Mouse (Mus musculus) T-cell, adult 66 days (primary cell): ENCODE results near the gene Olfr1220. TPM values are rescaled to one million over a fixed set of nuclear protein-coding genes. Genes with fewer than 3 reads are reported as not detected.

ENCODE experiments used
- total RNA-seq, 2 experiments: library from RNA; stranded (reverse); gene quantifications; 3 replicates in 1 of 2; 4 replicates in 1 of 2; pipeline ENCODE4 v1.2.4; 2023

Olfr1220 gene
- not detected for total RNA-seq

DNA sequence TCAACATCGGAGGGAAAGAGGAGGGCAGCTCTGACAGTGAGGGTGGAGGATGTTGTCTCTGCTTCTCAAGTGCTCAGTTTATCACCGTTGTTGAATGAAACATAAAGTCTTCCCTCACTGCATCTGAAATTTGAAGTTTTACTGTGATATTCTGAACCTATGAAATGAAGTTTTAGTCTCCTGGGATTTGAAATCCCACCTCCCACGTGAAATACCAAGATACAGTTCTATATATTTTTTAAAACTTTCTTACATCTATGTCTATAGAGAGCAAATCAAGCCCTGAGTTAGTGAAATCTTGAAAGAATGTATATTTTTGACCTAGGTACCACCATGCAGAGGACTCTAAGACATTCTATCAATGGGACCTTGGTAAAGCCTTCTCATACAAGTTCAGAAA lies at the start of gene Olfr1220:
TSS of gene Olfr1220 (minus strand) at position 101 of the 400 bp plus-strand sequence.

DNA sequence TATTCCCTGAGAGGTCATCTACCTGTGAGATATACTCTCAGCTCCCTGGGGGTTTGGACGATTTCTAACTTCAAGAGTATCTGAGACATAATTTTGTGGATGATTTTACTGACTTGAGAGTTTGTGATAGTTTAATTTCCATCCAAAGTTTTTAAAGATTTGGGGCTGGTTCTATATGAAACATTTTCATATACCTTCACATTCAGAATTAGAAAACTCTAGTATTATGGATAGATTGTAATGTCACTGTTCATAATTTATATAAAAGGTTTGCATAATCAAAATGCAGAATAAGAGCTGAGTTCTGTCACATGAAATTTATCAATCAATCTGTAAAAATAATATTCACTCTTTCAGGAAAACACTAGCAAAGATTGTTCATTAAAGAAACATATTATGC lies 44.8 kb upstream of the Olfr1220 start, which contains the start of gene Olfr1223:
TSS of gene Olfr1223 (minus strand) at position 101 of the 400 bp plus-strand sequence.

DNA sequence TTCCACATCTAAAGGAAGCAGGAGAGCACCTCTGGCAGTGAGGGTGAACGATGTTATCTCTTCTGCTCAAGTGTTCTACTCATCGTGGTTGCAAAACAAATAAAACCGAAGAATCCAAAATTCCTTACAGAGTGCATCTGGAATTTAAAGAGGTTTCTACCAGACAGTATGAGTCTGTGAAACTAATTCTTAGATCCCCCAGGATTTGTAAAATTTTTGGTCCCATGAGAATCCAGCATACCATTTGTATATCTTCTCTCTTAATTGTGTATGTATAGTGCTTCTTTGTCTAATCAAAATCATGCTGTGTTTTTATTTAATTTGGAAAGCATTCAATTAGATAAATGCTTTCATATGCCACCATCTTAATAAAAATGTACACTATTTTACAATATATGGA lies 26.3 kb upstream of the Olfr1220 start, which contains the start of gene Olfr1222:
TSS of gene Olfr1222 (minus strand) at position 101 of the 400 bp plus-strand sequence.

DNA sequence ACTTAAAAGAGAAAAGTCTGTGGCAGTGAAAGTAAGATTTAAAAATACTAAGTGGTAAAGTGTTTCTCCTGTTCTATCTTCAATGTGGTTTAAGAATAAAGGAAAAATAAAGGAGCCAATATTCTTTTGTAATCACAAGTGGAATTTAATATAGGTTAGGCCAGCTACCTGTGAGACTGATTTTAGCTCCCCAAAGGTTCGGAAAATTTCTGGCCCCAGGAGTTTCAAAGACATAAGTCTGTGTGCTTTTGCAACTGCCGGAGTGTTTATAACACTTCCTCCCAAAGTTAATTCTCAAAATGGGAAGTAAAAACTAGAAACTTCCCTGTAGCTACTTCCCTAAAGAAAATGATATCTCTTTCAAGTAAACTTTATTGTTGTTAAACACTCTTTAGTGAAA lies 10.5 kb upstream of the Olfr1220 start, which contains the start of gene Olfr1221:
TSS of gene Olfr1221 (minus strand) at position 101 of the 400 bp plus-strand sequence.

DNA sequence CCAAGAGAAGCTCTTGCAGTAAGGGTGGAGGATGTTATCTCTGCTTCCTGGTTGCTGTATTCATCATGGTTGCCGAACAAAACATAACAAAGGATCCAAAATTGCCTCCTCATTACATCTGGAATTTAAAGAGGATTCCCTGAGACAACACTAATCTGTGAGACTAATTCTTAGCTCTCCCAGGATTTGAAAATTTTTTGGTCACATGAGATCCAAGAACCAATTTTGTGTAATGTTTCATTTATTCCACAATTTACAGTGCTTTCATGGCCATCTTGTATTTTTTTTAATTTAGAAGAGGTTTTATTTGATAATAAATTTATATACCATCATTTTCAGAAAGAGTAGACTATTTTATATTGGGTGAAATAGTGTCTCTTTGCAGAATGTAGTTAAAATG lies 23.2 kb downstream of the Olfr1220 start, which contains the start of gene Olfr1219:
TSS of gene Olfr1219 (minus strand) at position 101 of the 400 bp plus-strand sequence.

DNA sequence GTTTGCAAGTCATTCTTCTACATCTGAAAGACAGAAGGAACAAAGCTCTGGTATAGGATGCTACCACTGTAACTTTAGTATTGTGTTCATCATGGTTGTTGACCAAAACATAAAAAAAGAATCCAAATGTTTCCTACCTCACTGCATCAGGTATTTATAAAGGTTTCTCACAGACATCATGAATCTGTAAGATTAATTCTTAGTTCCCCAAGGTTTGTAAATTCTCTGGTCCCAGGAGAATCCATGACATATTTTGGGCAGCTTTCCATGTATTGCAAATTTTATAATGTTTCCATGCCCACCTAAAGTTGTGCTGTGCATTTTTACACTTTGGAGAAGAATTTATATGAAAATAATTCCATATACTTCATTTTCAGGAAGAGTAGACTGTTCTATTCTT lies 45.5 kb downstream of the Olfr1220 start, which contains the start of gene Olfr1218:
TSS of gene Olfr1218 (minus strand) at position 101 of the 400 bp plus-strand sequence.

Other genes with a start within 250 kb of the Olfr1220 start
- not detected for gene Olfr1206, start 243.6 kb downstream of the Olfr1220 start, total RNA-seq
- not detected for gene Olfr1208, start 204.5 kb downstream of the Olfr1220 start, total RNA-seq
- not detected for gene Olfr1209, start 191.7 kb downstream of the Olfr1220 start, total RNA-seq
- gene Olfr1211, start 168.7 kb downstream of the Olfr1220 start, total RNA-seq, result not detected
- not detected for gene Olfr1212, start 152.9 kb downstream of the Olfr1220 start, total RNA-seq
- gene Gm13762, start 126.6 kb downstream of the Olfr1220 start, total RNA-seq, result not detected
- gene Olfr1214, start 114.2 kb downstream of the Olfr1220 start, total RNA-seq, result not detected
- gene Olfr1215, start 99.9 kb downstream of the Olfr1220 start, total RNA-seq, result not detected
- not detected for gene Olfr1216, start 88.5 kb downstream of the Olfr1220 start, total RNA-seq
- gene Olfr1217, start 74.8 kb downstream of the Olfr1220 start, total RNA-seq, result not detected
- gene Olfr1218, start 45.6 kb downstream of the Olfr1220 start, total RNA-seq, result not detected
- gene Olfr1219, start 23.3 kb downstream of the Olfr1220 start, total RNA-seq, result not detected
- not detected for gene Olfr1221, start 10.4 kb upstream of the Olfr1220 start, total RNA-seq
- not detected for gene Olfr1222, start 26.2 kb upstream of the Olfr1220 start, total RNA-seq
- gene Olfr1223, start 44.7 kb upstream of the Olfr1220 start, total RNA-seq, result not detected
- gene Olfr1224-ps1, start 57.3 kb upstream of the Olfr1220 start, total RNA-seq, result not detected
- not detected for gene Olfr1225, start 67.8 kb upstream of the Olfr1220 start, total RNA-seq
- not detected for gene Olfr1226, start 93.2 kb upstream of the Olfr1220 start, total RNA-seq
- gene Olfr1228, start 147.2 kb upstream of the Olfr1220 start, total RNA-seq, result not detected
- not detected for gene Olfr1229, start 181.2 kb upstream of the Olfr1220 start, total RNA-seq
- gene Olfr1230, start 190.4 kb upstream of the Olfr1220 start, total RNA-seq, result not detected
- gene Olfr1231, start 200.2 kb upstream of the Olfr1220 start, total RNA-seq, result not detected
- gene Olfr1232, start 222.8 kb upstream of the Olfr1220 start, total RNA-seq, result not detected
- gene Olfr1233, start 235.6 kb upstream of the Olfr1220 start, total RNA-seq, result not detected